Mouse (Mus musculus) spleen, adult 2 months (tissue): ENCODE data around the gene Mettl22.

Experiments
- CTCF ChIP-seq: fragments of 200-500 bp; IDR thresholded peaks from 2 replicates; pipeline ENCODE4 v1.5.1; 2011; ENCODE audit warnings: mild to moderate bottlenecking, inconsistent platforms; ENCODE audit not compliant: insufficient read depth, insufficient read length, insufficient replicate concordance; ENCODE audit errors: extremely low read depth
- POLR2A ChIP-seq: fragments of 200-500 bp; IDR thresholded peaks from 2 replicates; pipeline ENCODE4 v1.6.1; 2011; ENCODE audit warnings: low read depth, low read length, inconsistent platforms

DNA sequence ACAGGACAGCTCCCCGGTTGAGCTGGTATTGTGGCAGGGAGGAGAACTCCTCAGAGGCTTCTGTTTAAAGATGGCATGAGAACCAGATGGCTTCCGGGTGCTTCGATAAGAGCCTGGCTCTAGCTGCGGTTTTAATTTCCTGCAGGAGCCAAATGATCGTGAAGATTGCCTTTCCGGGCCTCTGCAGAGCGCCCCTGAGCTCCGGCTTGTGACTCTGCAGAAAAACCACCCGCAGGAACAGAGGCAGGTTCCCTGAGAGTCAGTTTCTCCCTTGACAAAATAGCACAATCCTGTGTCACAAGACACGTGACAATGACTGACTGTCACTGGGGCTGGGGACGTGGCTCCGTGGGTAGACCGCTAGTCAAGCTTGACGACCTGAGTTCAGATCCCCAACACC lies 59.4 kb downstream of the Mettl22 start:
- no peak for TF ChIP-seq POLR2A
- TF ChIP-seq CTCF: no peak
